Mouse (Mus musculus) stomach, adult 2 months (tissue): ENCODE data around the gene Gfi1. TPM values are rescaled to one million over a fixed set of nuclear protein-coding genes. Genes with fewer than 3 reads are reported as not detected.

Source experiments
- polyA plus RNA-seq: library from polyadenylated mRNA; depleted of rRNA; stranded (reverse); fragments of >200 nt; gene quantifications from 2 replicates; pipeline ENCODE4 v1.2.3, GENCODE M21; 2012; rRNA removed

Gfi1 gene
- 0.12 and 0.34 TPM in 2 replicates for polyA plus RNA-seq

GRCm38 (mm10) chr5:107725435-107726261, at the start of gene Gfi1:
Gfi1 (minus strand) TSS chr5:107726036.

Other genes starting within 250 kb of the Gfi1 start
- not detected in 2 replicates for gene Gm42669, start 218.4 kb downstream of the Gfi1 start, polyA plus RNA-seq
- gene 1700028K03Rik, start 191.3 kb downstream of the Gfi1 start, polyA plus RNA-seq: 0.02 TPM in 1 of 2 replicates, not detected in the other
- gene Rpap2, start 128.7 kb downstream of the Gfi1 start, polyA plus RNA-seq: 0.37 and 0.74 TPM in 2 replicates
- gene Glmn, start 128.1 kb downstream of the Gfi1 start, polyA plus RNA-seq: 0.16 and 0.35 TPM in 2 replicates
- gene Ube2d2b, start 104.1 kb upstream of the Gfi1 start, polyA plus RNA-seq: not detected in 2 replicates
- gene Evi5, start 149.1 kb upstream of the Gfi1 start, polyA plus RNA-seq: 2.8 and 3.6 TPM in 2 replicates
- gene Rpl5, start 174.5 kb upstream of the Gfi1 start, polyA plus RNA-seq: 2.8 and 7.8 TPM in 2 replicates